In genomic region chr17:84877864-84878224, GRCm38 (mm10) we compare ENCODE assay signal across 9 mouse cellular contexts.
DNase-seq lines count a peak whose midpoint lies in the region; ATAC-seq and TF ChIP-seq lines count a peak whose summit lies in the region.
"Had no signal": no experiment of that assay in that cellular context is flagged by ENCODE, and none has a peak within 500 bp of the region (broad histone marks: within the 10 kb centered on the region; RNA-seq: fewer than 3 reads in every experiment).

No protein-coding gene starts in this region.

- 0 out of 2 replicates have a peak, but pooled peaks have one; percentile 7 for TF ChIP-seq EP300 in liver, embryonic 14.5 days (IDR thresholded peaks at IDR 0.05; ENCODE audit: low read depth)

- peaks cover 20% of the 10 kb centered on the region for H3K4me1 ChIP-seq in erythroblast, embryonic 14.5 days (ENCODE audit: control insufficient read depth)
- no peaks in the 10 kb centered on the region for H3K4me1 ChIP-seq in heart, embryonic 13.5 days
- peaks cover 4% of the 10 kb centered on the region for H3K4me1 ChIP-seq in kidney, postnatal 0 days (replicated peaks; ENCODE audit: insufficient read depth, low read length)
- H3K4me1 ChIP-seq in liver, embryonic 14.5 days (replicated peaks; ENCODE audit: control insufficient read depth in 2 of 2, insufficient read depth in 2 of 2, low read length in 1 of 2): peaks cover 7 to 14% of the 10 kb centered on the region in 2 experiments
- H3K4me1 ChIP-seq in neural tube, embryonic 11.5 days (ENCODE audit: control insufficient read depth, insufficient read depth, low read length): no peaks in the 10 kb centered on the region

- no peaks in the 10 kb centered on the region for H3K36me3 ChIP-seq in erythroblast, embryonic 14.5 days (ENCODE audit: control insufficient read depth)
- H3K36me3 ChIP-seq in heart, embryonic 13.5 days: no peaks in the 10 kb centered on the region
- H3K36me3 ChIP-seq in kidney, postnatal 0 days (ENCODE audit: insufficient read depth, low read length): no peaks in the 10 kb centered on the region
- H3K36me3 ChIP-seq in liver, embryonic 14.5 days (replicated peaks; ENCODE audit: control insufficient read depth, insufficient read depth, low read depth): no peaks in the 10 kb centered on the region
- H3K36me3 ChIP-seq in neural tube, embryonic 11.5 days (ENCODE audit: control insufficient read depth, insufficient read depth, low read length): no peaks in the 10 kb centered on the region

- no peaks in the 10 kb centered on the region for H3K27me3 ChIP-seq in erythroblast, embryonic 14.5 days (ENCODE audit: control insufficient read depth)
- H3K27me3 ChIP-seq in heart, embryonic 13.5 days (replicated peaks): no peaks in the 10 kb centered on the region
- no peaks in the 10 kb centered on the region for H3K27me3 ChIP-seq in kidney, postnatal 0 days (ENCODE audit: insufficient read depth, low read length)
- H3K27me3 ChIP-seq in liver, embryonic 14.5 days (ENCODE audit: control insufficient read depth, insufficient read depth, low read length): no peaks in the 10 kb centered on the region
- H3K27me3 ChIP-seq in neural tube, embryonic 11.5 days (ENCODE audit: control insufficient read depth, insufficient read depth, low read length): no peaks in the 10 kb centered on the region

- H3K4me3 ChIP-seq in erythroblast, embryonic 14.5 days (replicated peaks): peak overlapping the region; percentile 59
- H3K4me3 ChIP-seq in heart, embryonic 13.5 days: peak overlapping the region; percentile 41
- H3K4me3 ChIP-seq in kidney, postnatal 0 days (replicated peaks; ENCODE audit: low read depth, low read length): no peak overlapping the region
- peak overlapping the region; percentile 32 to 49 for H3K4me3 ChIP-seq in liver, embryonic 14.5 days (ENCODE audit: insufficient read depth in 1 of 2, low read depth in 2 of 2, low read length in 2 of 2)
- H3K4me3 ChIP-seq in neural tube, embryonic 11.5 days (ENCODE audit: low read depth, low read length): no peak overlapping the region

- no peaks in the 10 kb centered on the region for H3K9me3 ChIP-seq in erythroblast, embryonic 14.5 days (ENCODE audit: control insufficient read depth, low read length)
- H3K9me3 ChIP-seq in heart, embryonic 13.5 days: no peaks in the 10 kb centered on the region
- H3K9me3 ChIP-seq in kidney, postnatal 0 days (replicated peaks; ENCODE audit: low read length): no peaks in the 10 kb centered on the region
- no peaks in the 10 kb centered on the region for H3K9me3 ChIP-seq in liver, embryonic 14.5 days (ENCODE audit: control insufficient read depth, low read length)
- H3K9me3 ChIP-seq in neural tube, embryonic 11.5 days (ENCODE audit: control insufficient read depth, low read length): no peaks in the 10 kb centered on the region

- no peak for ATAC-seq in heart, embryonic 13.5 days (ENCODE audit: extremely low read depth, insufficient number of reproducible peaks, low FRiP score, low TSS enrichment)
- 0 out of 2 replicates have a peak, but pooled peaks have one; percentile 5 for ATAC-seq in kidney, postnatal 0 days (replicated peaks; ENCODE audit: low FRiP score, low read depth)
- peak; percentile 71 for ATAC-seq in liver, embryonic 14.5 days (ENCODE audit: insufficient read depth)
- ATAC-seq in neural tube, embryonic 11.5 days (ENCODE audit: insufficient read depth, low FRiP score, low TSS enrichment): peak; percentile 72; the same call in 1 of the 2 replicates

- 16% methylated on average over 10 of the region's 10 CpGs for WGBS in heart, embryonic 13.5 days
- WGBS in kidney, postnatal 0 days: 15% methylated on average over 10 of the region's 10 CpGs
- WGBS in liver, embryonic 14.5 days (ENCODE audit: insufficient replicate concordance): 12% methylated on average over 10 of the region's 10 CpGs
- 24% methylated on average over 10 of the region's 10 CpGs for WGBS in neural tube, embryonic 11.5 days

- peak overlapping the region; percentile 61; the same call in 1 of the 2 replicates for H3K9ac ChIP-seq in heart, embryonic 13.5 days
- H3K9ac ChIP-seq in kidney, postnatal 0 days (ENCODE audit: low read depth, low read length): no peak overlapping the region
- H3K9ac ChIP-seq in liver, embryonic 14.5 days (replicated peaks): peak overlapping the region; percentile 63
- no peak overlapping the region for H3K9ac ChIP-seq in neural tube, embryonic 11.5 days (ENCODE audit: low read length)

- H3K4me2 ChIP-seq in heart, embryonic 13.5 days: peak overlapping the region; percentile 61
- peak overlapping the region; percentile 27; the same call in 1 of the 2 replicates for H3K4me2 ChIP-seq in kidney, postnatal 0 days (ENCODE audit: low read length)
- H3K4me2 ChIP-seq in liver, embryonic 14.5 days (ENCODE audit: low read depth): peak overlapping the region; percentile 72
- H3K4me2 ChIP-seq in neural tube, embryonic 11.5 days (ENCODE audit: low read depth): no peak overlapping the region

- H3K27ac ChIP-seq in heart, embryonic 13.5 days (replicated peaks): no peak overlapping the region
- H3K27ac ChIP-seq in kidney, postnatal 0 days: no peak overlapping the region
- H3K27ac ChIP-seq in liver, embryonic 14.5 days: peak overlapping the region; percentile 87
- H3K27ac ChIP-seq in neural tube, embryonic 11.5 days (ENCODE audit: low read depth, low read length): no peak overlapping the region
- H3K27ac ChIP-seq: macrophage had no signal

- TF ChIP-seq CTCF in kidney, postnatal 0 days (IDR thresholded peaks at IDR 0.05; ENCODE audit: low read depth): peak; percentile 95
- peak; percentile 98 for TF ChIP-seq CTCF in liver, embryonic 14.5 days (IDR thresholded peaks at IDR 0.05; ENCODE audit: low read depth)

- peak; percentile 63 to 73 for DNase-seq in CD8-positive naive resting alpha-beta T cell, adult 2 months (ENCODE audit: low read depth in 2 of 2, low spot score in 2 of 2)
- peak; percentile 14 for DNase-seq in brain, embryonic 18.5 days (ENCODE audit: low read depth, low spot score)
- DNase-seq in kidney, postnatal 0 days (ENCODE audit: low spot score): peak; percentile 91
- peak; percentile 50 to 74 (median 56) for DNase-seq in liver, embryonic 14.5 days (ENCODE audit: low read depth in 3 of 3, low spot score in 3 of 3)
- DNase-seq in neural tube, embryonic 11.5 days (ENCODE audit: low spot score): peak; percentile 71
- peak; percentile 55 for DNase-seq in telencephalon, adult 2 months (ENCODE audit: low read depth, low spot score)

Comparison
In these comparisons a context has a peak if more than half of its experiments do, and no peak if none do; other contexts are left out.
1. DNase-seq: peak in every context shown above with its lines; median percentile 91 in kidney, postnatal 0 days; 71 in neural tube, embryonic 11.5 days; 68 in CD8-positive naive resting alpha-beta T cell, adult 2 months; 56 in liver, embryonic 14.5 days; 55 in telencephalon, adult 2 months; 14 in brain, embryonic 18.5 days.
2. H3K4me3 ChIP-seq: peak in erythroblast, embryonic 14.5 days (single experiment), heart, embryonic 13.5 days (single experiment) and liver, embryonic 14.5 days (2 of 2); none in kidney, postnatal 0 days (single experiment) and neural tube, embryonic 11.5 days (single experiment).
3. H3K9ac ChIP-seq: peak in heart, embryonic 13.5 days (single experiment) and liver, embryonic 14.5 days (single experiment); none in kidney, postnatal 0 days (single experiment) and neural tube, embryonic 11.5 days (single experiment).